Mouse (Mus musculus): Measurements from ENCODE around the gene Barhl2.

DNA sequence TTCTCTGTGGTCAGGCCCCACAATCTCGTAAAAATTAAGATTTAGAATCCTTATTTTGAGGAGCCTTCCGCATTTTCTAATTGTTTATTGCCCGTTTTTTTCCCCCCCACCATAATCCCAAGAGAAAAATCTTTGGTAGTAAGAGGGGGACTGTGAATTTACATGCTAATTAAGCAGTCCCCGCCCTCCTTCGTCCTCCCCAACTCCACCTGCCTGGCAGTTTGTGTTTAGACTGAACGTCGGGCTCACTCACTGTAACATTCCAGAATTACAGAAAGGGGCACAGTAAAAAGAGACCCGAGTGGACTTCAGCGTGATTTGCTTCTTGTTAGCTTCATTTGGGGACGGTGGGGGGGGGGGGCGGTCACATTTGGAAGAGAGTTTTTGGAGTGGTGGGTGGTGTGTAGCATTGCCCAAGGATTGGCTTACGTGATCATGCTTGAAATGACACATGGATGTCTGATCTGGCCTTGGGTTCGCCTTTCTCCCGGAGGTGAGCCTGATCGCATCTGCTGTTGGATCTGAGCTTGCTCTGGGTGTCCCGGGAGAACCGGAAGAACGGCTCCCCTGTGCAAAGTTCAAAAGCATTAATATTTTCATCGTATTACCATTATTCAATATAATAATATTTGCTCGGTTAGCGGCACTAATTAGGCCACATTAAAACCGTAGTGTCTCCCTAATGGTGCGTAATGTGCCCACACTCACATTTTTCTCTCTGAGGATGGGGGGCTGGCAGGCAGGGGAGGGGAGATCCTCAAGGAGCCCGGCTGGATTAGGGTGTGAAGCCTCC lies 6.6 kb upstream of the Barhl2 start:
- TF ChIP-seq CTCF (IDR thresholded peaks at IDR 0.05; ENCODE audit: control insufficient read depth, insufficient read depth, insufficient read length) = no peak
- TF ChIP-seq MAX (IDR thresholded peaks at IDR 0.05) = no peak

Data from C2C12 (cell line).